Mouse (Mus musculus): ENCODE measurements around the gene Zfp472.
"Not testable (repeated sequence)": the region's sequence is repeated elsewhere in the genome, so short reads cannot be mapped to it uniquely, and the experiment has no call there.

Gene Zfp472

GRCm38 (mm10) chr17:33008337-33008736 is 42.7 kb downstream of the Zfp472 start:
- DNase-seq (ENCODE audit: low spot score in 2 of 2), result no peak

DNA sequence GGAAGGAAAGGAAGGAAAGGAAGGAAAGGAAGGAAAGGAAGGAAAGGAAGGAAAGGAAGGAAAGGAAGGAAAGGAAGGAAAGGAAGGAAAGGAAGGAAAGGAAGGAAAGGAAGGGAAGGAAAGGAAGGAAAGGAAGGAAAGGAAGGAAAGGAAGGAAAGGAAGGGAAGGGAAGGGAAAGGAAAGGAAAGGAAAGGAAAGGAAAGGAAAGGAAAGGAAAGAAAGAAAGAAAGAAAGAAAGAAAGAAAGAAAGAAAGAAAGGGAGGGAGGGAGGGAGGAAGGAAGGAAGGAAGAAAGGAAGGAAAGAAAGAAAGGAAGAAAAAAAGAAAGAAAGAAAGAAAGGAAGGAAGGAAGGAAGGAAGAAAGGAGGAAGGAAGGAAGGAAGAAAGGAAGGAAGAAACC is 54.8 kb downstream of the Zfp472 start:
- DNase-seq (ENCODE audit: low spot score in 2 of 2), result not testable (repeated sequence)
